Mouse (Mus musculus): Measurements from ENCODE around the gene Cnot2.
"Not testable (repeated sequence)": the region's sequence is repeated elsewhere in the genome, so short reads cannot be mapped to it uniquely, and the experiment has no call there.

Gene Cnot2

DNA sequence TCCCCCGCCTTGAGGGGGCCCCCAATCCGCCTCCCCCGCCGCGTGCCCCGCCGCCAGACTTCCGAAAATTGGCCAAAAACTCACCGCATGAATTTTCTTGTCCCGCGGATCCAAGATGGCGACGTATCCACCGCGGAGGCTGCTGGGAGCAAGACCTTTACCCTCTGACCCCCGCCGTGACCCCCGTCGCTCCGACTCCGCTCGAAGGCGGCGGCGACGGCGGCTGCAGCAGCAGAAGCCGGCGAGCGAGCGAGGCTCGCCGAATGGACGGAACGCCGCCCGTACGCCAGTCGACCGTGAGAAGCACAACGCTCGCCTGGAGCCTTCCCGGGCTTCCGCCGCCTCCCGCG is at the start of gene Cnot2:
Cnot2 (minus strand) TSS at position 143 of the 350 bp plus-strand sequence.
- peak; percentile 96 for DNase-seq

- no peak for DNase-seq
These were observed 47.6 kb upstream of the Cnot2 start for GRCm38 (mm10) chr10:116628926-116629325.

DNA sequence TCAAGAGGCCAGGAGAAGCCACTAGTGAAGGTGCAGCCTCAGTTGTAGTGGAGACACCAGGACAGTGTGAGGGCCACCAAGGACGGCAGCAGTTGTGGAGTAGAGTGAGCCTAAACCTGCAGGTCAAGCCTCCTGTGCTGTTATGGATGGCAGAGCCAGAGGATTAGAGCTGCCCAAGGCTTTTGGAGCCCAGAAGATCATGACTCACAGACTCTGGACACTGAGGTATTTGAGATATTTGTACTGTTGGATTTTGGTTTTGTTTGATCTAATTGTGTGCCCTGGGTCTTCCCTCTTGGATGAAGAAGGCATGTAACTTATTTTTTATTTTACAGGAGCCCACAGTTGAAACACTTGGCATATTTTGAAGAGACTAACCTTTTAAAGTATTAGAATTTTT is 44.7 kb upstream of the Cnot2 start:
- DNase-seq: no peak

GRCm38 (mm10) chr10:116613250-116613649 is 31.9 kb upstream of the Cnot2 start:
- DNase-seq: not testable (repeated sequence)

- DNase-seq: no peak
These were observed 23.5 kb upstream of the Cnot2 start for GRCm38 (mm10) chr10:116604905-116605162.

GRCm38 (mm10) chr10:116604081-116604904 is 23.0 kb upstream of the Cnot2 start:
- no peak for DNase-seq

DNA sequence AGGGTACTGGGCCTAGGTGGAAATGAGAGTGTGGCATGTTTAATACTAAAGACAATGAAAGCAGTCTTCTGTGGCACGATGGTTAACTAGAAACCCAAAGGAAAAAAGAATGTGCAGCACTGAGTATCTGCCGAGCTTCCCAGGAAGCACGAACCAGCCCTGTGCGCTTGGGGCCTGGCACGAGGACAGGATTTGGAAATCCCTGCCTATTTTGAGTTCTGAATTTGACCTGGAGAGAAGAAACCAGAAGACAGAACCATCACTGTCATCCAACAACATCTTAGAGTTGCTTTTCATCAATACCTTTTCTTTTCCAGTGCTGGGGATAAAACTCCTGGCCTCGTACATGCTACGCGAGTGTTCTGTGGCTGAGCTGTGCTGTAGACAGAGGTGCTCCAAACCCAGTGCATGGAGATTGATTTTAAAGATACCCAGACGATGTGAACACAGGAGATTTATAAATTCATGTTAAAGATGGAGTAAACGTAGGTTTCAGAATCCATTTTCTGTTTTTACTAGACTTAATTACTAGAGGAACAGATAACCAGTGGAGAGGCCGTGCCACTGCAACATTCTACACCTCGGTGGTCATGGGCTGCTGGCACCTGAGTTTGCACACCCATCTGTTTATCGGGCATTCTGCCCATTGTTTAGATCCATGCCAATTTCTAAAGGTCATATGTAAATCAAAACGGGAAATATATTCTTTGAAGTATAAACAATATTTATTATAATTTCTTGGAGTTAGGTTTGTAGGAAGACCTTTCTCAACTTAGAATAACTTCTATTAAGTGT is 17.9 kb upstream of the Cnot2 start:
- peak; percentile 74 for DNase-seq

DNA sequence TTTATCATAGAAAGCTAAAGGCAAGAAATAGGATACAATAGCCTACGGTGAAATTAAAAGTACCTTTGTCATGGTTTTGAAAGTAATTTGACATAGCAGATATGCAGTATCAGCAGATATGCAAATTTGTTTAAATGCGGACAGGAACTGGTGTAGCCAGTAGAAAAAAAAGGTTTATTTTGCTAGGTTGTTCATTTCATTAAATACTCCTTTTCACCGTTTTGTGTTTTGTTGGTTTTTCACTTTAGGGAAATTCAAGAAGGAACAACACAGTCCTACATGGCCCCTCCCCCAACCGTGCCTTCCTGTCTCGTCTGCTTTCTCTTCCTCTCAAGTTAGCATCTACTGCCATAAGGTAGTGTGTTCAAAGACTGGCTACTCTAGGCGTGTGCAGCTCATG is 1.4 kb upstream of the Cnot2 start:
- no peak for DNase-seq

DNA sequence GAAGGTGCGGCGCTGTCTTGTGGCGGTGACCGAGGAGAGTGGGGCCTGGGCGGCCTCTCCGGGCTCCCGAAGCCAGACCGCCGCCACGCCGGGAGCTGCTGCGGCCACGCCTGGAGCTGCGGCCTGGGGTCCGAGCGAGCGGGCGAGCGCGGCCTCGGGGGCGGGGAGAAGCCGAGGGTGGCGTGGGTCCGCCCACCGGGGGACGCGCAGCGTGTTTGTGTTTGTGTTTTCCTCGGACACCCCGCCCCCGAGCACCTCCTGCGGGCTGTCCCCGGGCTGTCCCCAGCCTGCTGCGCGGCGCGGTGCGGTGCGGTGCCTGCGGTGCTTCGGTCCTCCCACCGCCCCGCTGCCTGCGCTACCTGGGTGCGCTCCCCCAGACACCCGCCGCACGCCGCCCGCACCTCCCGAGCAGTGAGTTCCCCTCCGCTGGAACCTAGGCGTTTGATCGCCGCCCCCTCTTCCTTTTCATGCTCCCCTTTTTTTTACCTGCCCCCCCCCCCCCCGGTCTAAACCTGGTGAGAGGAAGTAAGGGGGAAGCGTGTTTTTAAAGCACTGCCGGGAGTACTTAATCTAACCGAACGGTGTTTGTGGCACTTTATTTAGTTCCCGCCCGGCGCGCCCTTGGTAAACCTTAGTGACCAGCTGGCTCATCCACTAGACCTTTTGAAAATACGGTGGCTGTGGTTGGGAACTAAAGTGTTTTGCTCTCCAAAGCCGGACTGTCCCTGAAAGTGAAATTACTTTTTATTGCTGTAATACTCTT is 589 bp upstream of the Cnot2 start:
- peak; percentile 37 for DNase-seq

GRCm38 (mm10) chr10:116580591-116581358 is 536 bp downstream of the Cnot2 start:
- DNase-seq: peak; percentile 47

DNA sequence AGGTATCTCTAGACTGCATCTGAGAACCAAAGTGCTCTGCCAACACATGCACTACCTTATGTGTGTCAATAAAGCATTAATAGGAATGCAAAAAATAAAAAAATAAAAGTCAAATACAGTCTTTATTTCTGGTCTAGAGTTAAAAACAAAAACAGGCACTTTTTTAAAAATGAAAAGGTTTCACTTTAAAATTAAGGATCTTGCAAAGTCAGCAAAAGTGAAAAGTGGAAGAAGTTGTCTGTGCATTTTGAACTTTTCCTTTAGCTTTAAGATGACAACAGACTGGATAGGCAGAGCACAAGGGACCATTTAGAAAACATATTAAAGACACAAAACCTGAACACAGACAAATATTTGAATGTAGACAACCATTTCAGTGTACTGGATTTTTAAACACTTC is 1.8 kb downstream of the Cnot2 start:
- DNase-seq: no peak

DNA sequence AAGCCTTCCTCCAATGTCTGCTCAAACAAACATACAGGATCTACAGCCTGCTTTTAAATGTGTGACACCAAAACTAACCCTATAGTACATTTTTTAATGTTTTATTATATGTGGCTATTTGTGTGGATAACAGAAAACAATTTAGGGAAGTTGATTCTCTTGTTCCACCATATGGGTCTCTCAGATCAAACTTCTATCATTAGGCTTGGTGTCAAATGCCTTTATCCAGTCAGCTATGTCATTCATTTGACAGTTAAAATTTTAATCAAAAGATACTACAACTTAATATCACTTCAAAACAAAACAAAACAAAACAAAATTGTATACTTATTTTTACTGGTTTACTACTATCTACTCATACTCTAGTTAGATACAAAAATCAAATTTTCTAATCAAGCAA is 2.9 kb downstream of the Cnot2 start:
- no peak for DNase-seq

DNA sequence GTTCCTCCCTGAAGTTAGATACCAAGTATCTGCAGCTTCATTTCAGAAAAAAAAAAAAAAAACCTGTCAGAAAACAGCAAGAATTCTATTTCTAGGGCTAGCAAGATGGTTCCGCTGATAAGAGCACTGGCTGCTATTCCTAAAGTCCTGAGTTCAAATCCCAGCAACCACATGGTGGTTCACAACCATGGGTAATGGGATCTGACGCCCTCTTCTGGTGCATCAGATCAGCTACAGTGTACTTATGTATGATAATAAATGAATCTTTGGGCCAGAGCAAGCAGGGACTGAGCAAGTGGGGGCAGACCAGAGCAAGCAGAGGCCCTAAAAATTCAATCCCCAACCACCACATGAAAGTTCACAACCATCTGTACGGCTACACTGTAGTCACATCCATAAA is 4.1 kb downstream of the Cnot2 start:
- no peak for DNase-seq

DNA sequence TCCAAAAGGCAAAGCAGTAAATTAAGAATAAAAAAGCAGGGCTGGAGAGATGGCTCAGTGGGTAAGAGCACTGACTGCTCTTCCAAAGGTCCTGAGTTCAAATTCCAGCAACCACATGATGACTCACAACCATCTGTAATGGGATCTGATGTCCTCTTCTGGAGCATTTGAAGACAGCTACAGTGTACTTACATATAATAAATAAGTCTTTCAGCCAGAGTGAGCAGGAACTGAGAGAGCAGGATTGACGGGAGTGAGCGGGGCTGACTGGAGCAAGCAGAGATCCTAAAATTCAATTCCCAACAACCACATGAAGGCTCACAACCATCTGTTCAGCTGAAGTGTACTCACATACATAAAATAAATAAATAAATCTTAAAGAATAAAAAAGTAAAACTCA is 5.2 kb downstream of the Cnot2 start:
- DNase-seq: not testable (repeated sequence)

DNA sequence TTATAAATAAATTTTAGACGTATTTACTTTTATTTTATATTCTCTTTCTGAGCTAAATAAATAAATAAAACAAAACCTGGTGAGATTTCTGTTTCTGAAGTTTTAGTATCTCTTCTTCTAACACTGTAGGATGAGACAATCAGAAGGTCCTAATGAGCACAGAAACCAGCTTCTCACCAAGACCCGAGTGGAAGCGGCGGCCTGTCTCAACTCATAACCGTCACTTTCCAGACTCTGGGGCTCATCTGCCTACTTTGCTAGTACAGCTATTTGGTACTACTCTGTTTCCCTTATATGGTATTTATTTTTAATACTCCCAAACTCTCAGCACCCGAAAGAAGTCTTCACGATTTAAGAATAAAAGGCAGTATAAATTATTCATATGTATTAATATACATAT is 10.8 kb downstream of the Cnot2 start:
- DNase-seq: no peak

- peak; percentile 49 for DNase-seq
These were observed 12.8 kb downstream of the Cnot2 start for GRCm38 (mm10) chr10:116568539-116568938.

GRCm38 (mm10) chr10:116567491-116568405 is 13.6 kb downstream of the Cnot2 start:
- peak; percentile 49 for DNase-seq

DNA sequence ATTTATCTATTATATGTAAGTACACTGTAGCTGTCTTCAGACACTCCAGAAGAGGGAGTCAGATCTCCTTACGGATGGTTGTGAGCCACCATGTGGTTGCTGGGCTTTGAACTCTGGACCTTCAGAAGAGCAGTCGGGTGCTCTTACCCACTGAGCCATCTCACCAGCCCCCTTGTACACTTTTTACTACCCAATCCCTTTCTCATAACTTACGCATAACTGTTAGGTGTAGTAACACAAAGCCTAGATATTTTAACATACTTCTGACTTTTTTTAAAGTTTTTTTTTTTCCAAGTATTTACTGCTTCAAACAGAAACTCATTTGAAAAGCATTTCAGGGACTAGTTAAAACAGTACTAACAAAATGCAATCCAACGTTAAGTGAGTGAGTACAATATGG is 14.8 kb downstream of the Cnot2 start:
- DNase-seq: not testable (repeated sequence)

DNA sequence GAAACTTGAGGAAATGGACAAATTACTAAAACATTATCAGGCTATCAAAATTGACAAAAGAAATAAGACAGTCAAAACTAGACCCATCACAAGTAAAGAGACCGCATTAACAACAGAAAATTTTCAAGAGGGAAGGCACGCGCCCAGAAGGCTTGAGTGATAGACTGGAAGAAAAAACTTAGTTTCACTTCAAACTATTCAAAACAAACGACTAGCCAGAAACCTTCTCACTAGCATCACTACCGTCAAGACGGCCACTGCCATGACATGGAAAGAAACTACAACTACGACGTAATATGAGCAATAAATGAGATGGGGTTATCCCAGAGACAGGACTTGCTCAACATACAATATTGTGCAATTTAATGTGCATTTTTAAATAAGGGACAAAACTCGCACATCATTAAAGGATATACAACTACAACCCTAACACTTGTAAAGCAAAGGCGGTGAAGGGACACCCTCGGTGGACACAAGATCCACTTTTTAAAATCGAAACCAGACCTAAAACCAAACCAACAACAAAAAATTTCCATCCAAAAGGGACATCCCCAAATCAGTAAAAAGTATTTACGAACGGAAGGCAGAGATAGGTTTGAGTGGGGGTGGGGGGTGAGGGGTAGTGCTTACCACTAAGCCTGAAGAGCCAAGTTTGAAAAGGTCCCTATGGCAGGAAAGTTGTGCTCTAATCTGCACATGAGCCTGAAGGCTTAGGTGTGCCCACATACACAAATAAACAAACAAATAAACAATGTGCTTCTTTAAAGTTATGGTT is 16.3 kb downstream of the Cnot2 start:
- DNase-seq: no peak

DNA sequence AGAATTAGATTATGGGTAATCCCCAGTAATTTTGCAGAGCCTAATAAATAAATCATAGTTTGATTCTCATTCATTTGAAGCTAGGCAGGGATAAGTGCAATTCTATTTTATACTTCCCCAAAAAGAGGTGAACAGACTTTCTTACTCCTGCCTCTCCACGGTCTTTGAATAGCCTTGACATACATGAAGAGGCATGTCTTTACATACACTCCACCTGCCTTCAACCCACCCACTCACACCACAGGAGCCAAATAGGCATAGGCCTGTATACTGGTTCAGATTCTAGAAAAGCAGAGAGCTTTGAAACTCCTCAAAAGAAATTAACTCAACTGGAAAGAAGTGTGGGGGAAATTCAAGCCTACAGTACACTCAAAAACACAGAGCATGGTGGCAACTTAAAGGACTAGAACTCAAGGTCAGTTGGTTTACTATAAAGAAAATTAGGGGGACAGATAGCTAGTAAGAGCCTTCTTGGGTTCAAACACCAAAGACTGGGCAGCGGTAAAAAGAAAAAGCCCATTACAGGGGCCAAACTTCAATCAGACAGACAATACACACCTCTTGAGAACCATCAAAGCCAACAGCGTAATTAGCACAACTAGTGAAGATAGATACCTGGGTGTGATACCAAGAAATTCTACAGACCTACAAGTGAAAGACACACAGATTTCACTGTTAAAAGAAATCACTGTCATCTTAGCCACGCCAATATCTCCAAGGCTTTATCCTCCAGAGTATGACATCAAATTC is 18.4 kb downstream of the Cnot2 start:
- DNase-seq: no peak

Measured in cerebellum, adult 8-10 months (tissue).